7 mouse cellular contexts compared by ENCODE assay signal in the genomic region with DNA sequence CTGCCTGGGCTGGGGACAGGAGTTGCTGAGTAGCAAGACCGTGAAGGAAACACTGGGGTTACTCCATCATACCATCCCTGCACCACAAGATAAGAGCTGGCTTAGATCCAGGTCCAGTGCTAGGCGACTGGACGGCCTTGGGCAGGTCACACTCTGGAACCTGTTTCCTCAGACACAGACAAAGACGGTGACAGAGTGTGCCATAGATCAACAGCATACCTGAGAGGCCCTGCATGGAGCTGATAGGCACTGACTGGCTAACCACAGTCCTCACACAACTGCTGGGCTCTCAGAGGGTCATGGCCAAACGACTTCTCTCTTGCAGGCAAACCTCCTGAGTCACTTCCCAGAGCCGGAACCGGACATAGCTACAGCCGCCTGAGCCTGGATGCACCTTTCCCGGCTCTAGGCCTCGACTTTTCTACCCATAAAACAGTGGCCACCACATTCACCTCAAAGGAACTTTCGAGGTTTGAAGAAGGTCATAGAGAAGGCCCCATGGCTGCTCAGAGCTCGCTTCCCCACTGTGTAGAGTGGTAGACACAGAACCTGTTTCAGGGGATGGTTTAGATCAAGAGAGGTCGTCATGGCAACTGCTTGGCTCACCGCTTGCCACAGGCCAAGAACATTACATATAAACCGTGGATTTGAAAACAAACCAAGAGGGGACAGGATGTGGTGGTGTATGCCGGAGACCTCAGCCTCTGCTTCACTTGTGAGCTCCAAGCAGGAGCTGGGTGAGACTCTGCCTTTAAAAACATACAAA. TPM values are rescaled to one million over a fixed set of nuclear protein-coding genes. Genes with fewer than 3 reads are reported as not detected.
DNase-seq lines count a peak whose midpoint lies in the region; ATAC-seq and TF ChIP-seq lines count a peak whose summit lies in the region.

No protein-coding gene starts in this region.

- ATAC-seq in midbrain, embryonic 11.5 days (ENCODE audit: low FRiP score): no peak
- ATAC-seq in liver, embryonic 13.5 days (ENCODE audit: low read depth): peak; percentile 44
- ATAC-seq in cerebellum, adult (ENCODE audit: insufficient number of reproducible peaks, low FRiP score, low TSS enrichment): no peak

- no peak overlapping the region for H3K9ac ChIP-seq in midbrain, embryonic 11.5 days (ENCODE audit: low read length)
- peak overlapping the region; percentile 28; the same call in 1 of the 2 replicates for H3K9ac ChIP-seq in liver, embryonic 13.5 days

- no peak for TF ChIP-seq CTCF in olfactory bulb, adult 2 months (IDR thresholded peaks at IDR 0.05; ENCODE audit: insufficient read depth, low read depth, low read length)

- H3K27ac ChIP-seq in midbrain, embryonic 10.5 days (replicated peaks): peak overlapping the region; percentile 2; the same call in 1 of the 2 replicates
- H3K27ac ChIP-seq in midbrain, embryonic 11.5 days (ENCODE audit: low read depth, low read length): no peak overlapping the region
- H3K27ac ChIP-seq in liver, embryonic 13.5 days: peak overlapping the region; percentile 45; the same call in 1 of the 2 replicates
- H3K27ac ChIP-seq in olfactory bulb, adult 2 months (ENCODE audit: insufficient read depth, low read depth, low read length): 0 out of 2 replicates have a peak overlapping the region, but pooled peaks have one; percentile 2

- peak; percentile 40 for DNase-seq in midbrain, embryonic 10.5 days (ENCODE audit: low spot score)
- DNase-seq in midbrain, embryonic 11.5 days (ENCODE audit: low spot score, missing footprints): no peak
- peak; percentile 26 for DNase-seq in embryo, embryonic 10.5 days (ENCODE audit: low spot score)
- DNase-seq in liver, embryonic 13.5 days: no peak
- DNase-seq in right cerebral cortex, postnatal 36 days (ENCODE audit: low spot score in 2 of 2): no peak

- no peak for TF ChIP-seq POLR2A in olfactory bulb, adult 2 months (IDR thresholded peaks at IDR 0.05; ENCODE audit: insufficient read depth, low read depth, low read length)

- H3K36me3 ChIP-seq in midbrain, embryonic 10.5 days: no peaks in the 10 kb centered on the region
- no peaks in the 10 kb centered on the region for H3K36me3 ChIP-seq in midbrain, embryonic 11.5 days (ENCODE audit: control insufficient read depth, insufficient read depth, low read length)
- H3K36me3 ChIP-seq in liver, embryonic 13.5 days: no peaks in the 10 kb centered on the region

- no peak overlapping the region for H3K4me3 ChIP-seq in midbrain, embryonic 10.5 days
- H3K4me3 ChIP-seq in midbrain, embryonic 11.5 days (ENCODE audit: low read depth, low read length): no peak overlapping the region
- no peak overlapping the region for H3K4me3 ChIP-seq in liver, embryonic 13.5 days (replicated peaks)
- H3K4me3 ChIP-seq in olfactory bulb, adult 2 months (ENCODE audit: insufficient read depth, low read depth, low read length): no peak overlapping the region

- WGBS in midbrain, embryonic 10.5 days: 77% methylated on average over 16 of the region's 16 CpGs
- 69% methylated on average over 16 of the region's 16 CpGs for WGBS in midbrain, embryonic 11.5 days
- 18% methylated on average over 16 of the region's 16 CpGs for WGBS in liver, embryonic 13.5 days (ENCODE audit: insufficient replicate concordance)
- WGBS in olfactory bulb, adult 2 months: 71% methylated on average over 16 of the region's 16 CpGs

- H3K9me3 ChIP-seq in midbrain, embryonic 10.5 days (replicated peaks): no peaks in the 10 kb centered on the region
- H3K9me3 ChIP-seq in midbrain, embryonic 11.5 days (ENCODE audit: control insufficient read depth, low read length): no peaks in the 10 kb centered on the region
- no peaks in the 10 kb centered on the region for H3K9me3 ChIP-seq in liver, embryonic 13.5 days (replicated peaks)

- peaks cover 27% of the 10 kb centered on the region for H3K27me3 ChIP-seq in midbrain, embryonic 10.5 days (ENCODE audit: low read depth, poor library complexity, severe bottlenecking)
- peaks cover 2% of the 10 kb centered on the region; the same call in 1 of the 2 replicates for H3K27me3 ChIP-seq in midbrain, embryonic 11.5 days (ENCODE audit: control insufficient read depth, insufficient read depth, low read length)
- no peaks in the 10 kb centered on the region for H3K27me3 ChIP-seq in liver, embryonic 13.5 days

- no peak overlapping the region for H3K4me2 ChIP-seq in midbrain, embryonic 11.5 days
- no peak overlapping the region; the same call in 1 of the 2 replicates for H3K4me2 ChIP-seq in liver, embryonic 13.5 days

- peaks cover 39% of the 10 kb centered on the region for H3K4me1 ChIP-seq in midbrain, embryonic 10.5 days
- peaks cover 13% of the 10 kb centered on the region for H3K4me1 ChIP-seq in midbrain, embryonic 11.5 days (ENCODE audit: control insufficient read depth, insufficient read depth, low read length)
- peaks cover 65% of the 10 kb centered on the region for H3K4me1 ChIP-seq in liver, embryonic 13.5 days (replicated peaks)
- H3K4me1 ChIP-seq in olfactory bulb, adult 2 months (ENCODE audit: control insufficient read depth, insufficient read depth, low read length): peaks cover 36% of the 10 kb centered on the region

RNA-seq across cellular contexts. Expression of gene Paqr7, which starts 1.5 kb away (rescaled TPM):
- 3.5 and 3.6 TPM in 2 replicates for polyA plus RNA-seq in midbrain, embryonic 10.5 days (2016; fragmentation: Nextera tagmentation; extraction: Ambion mirVana)
- 1.3 and 1.4 TPM in 2 replicates for polyA plus RNA-seq in midbrain, embryonic 11.5 days (2014; fragmentation: Nextera tagmentation; extraction: Ambion mirVana)
- polyA plus RNA-seq in liver, embryonic 13.5 days (2015; fragmentation: Nextera tagmentation; extraction: Ambion mirVana): 6.5 and 7.4 TPM in 2 replicates
- polyA plus RNA-seq in olfactory bulb, adult 2 months (2012; ENCODE audit: insufficient read depth, insufficient read length, low replicate concordance, missing spikeins): not detected in 2 replicates

RNA-seq across cellular contexts. Expression of gene Aunip, which starts 15.8 kb away (rescaled TPM):
- 25.5 and 28.6 TPM in 2 replicates for polyA plus RNA-seq in midbrain, embryonic 10.5 days (2016; fragmentation: Nextera tagmentation; extraction: Ambion mirVana)
- polyA plus RNA-seq in midbrain, embryonic 11.5 days (2014; fragmentation: Nextera tagmentation; extraction: Ambion mirVana): 7.8 and 7.9 TPM in 2 replicates
- 25.4 and 30.6 TPM in 2 replicates for polyA plus RNA-seq in liver, embryonic 13.5 days (2015; fragmentation: Nextera tagmentation; extraction: Ambion mirVana)
- not detected in 2 replicates for polyA plus RNA-seq in olfactory bulb, adult 2 months (2012; ENCODE audit: insufficient read depth, insufficient read length, low replicate concordance, missing spikeins)

RNA-seq across cellular contexts. Expression of gene Stmn1, which starts 26.8 kb away (rescaled TPM):
- 2,607 and 3,209 TPM in 2 replicates for polyA plus RNA-seq in midbrain, embryonic 10.5 days (2016; fragmentation: Nextera tagmentation; extraction: Ambion mirVana)
- 4,454 and 4,703 TPM in 2 replicates for polyA plus RNA-seq in midbrain, embryonic 11.5 days (2014; fragmentation: Nextera tagmentation; extraction: Ambion mirVana)
- polyA plus RNA-seq in liver, embryonic 13.5 days (2015; fragmentation: Nextera tagmentation; extraction: Ambion mirVana): 514 and 581 TPM in 2 replicates
- polyA plus RNA-seq in olfactory bulb, adult 2 months (2012; ENCODE audit: insufficient read depth, insufficient read length, low replicate concordance, missing spikeins): 402 and 593 TPM in 2 replicates

RNA-seq across cellular contexts. Expression of gene Mtfr1l, which starts 40.2 kb away (rescaled TPM):
- 120 and 127 TPM in 2 replicates for polyA plus RNA-seq in midbrain, embryonic 10.5 days (2016; fragmentation: Nextera tagmentation; extraction: Ambion mirVana)
- 132 and 140 TPM in 2 replicates for polyA plus RNA-seq in midbrain, embryonic 11.5 days (2014; fragmentation: Nextera tagmentation; extraction: Ambion mirVana)
- 53.7 and 59.2 TPM in 2 replicates for polyA plus RNA-seq in liver, embryonic 13.5 days (2015; fragmentation: Nextera tagmentation; extraction: Ambion mirVana)
- polyA plus RNA-seq in olfactory bulb, adult 2 months (2012; ENCODE audit: insufficient read depth, insufficient read length, low replicate concordance, missing spikeins): not detected in 2 replicates

RNA-seq across cellular contexts. Expression of gene Selenon, which starts 57.0 kb away (rescaled TPM):
- 8.4 and 8.6 TPM in 2 replicates for polyA plus RNA-seq in midbrain, embryonic 10.5 days (2016; fragmentation: Nextera tagmentation; extraction: Ambion mirVana)
- 19.1 and 24.6 TPM in 2 replicates for polyA plus RNA-seq in midbrain, embryonic 11.5 days (2014; fragmentation: Nextera tagmentation; extraction: Ambion mirVana)
- polyA plus RNA-seq in liver, embryonic 13.5 days (2015; fragmentation: Nextera tagmentation; extraction: Ambion mirVana): 1.8 and 2.3 TPM in 2 replicates
- not detected in 2 replicates for polyA plus RNA-seq in olfactory bulb, adult 2 months (2012; ENCODE audit: insufficient read depth, insufficient read length, low replicate concordance, missing spikeins)

Comparison
In these comparisons a context has a peak if more than half of its experiments do, and no peak if none do; other contexts are left out.
1. DNase-seq: peak in midbrain, embryonic 10.5 days (single experiment) and embryo, embryonic 10.5 days (single experiment); none in midbrain, embryonic 11.5 days (single experiment), liver, embryonic 13.5 days (single experiment) and right cerebral cortex, postnatal 36 days (0 of 2).